Mouse (Mus musculus): ENCODE measurements around the gene Nrg4. TPM values are rescaled to one million over a fixed set of nuclear protein-coding genes. Genes with fewer than 3 reads are reported as not detected.

Gene Nrg4
- polyA plus RNA-seq, 1 experiment from 2014 or later: 0.73 TPM

GRCm38 (mm10) chr9:55232110-55232509 is 94.5 kb downstream of the Nrg4 start:
- no peak for ATAC-seq (replicated peaks; ENCODE audit: insufficient number of reproducible peaks, insufficient read depth, low FRiP score, low read depth)
- H3K9me3 ChIP-seq (replicated peaks): no peaks in the 10 kb centered on the region
- 86% methylated on average over 5 of the region's 5 CpGs for WGBS
- H3K36me3 ChIP-seq: no peaks in the 10 kb centered on the region
- no peak overlapping the region for H3K9ac ChIP-seq
- no peaks in the 10 kb centered on the region for H3K4me1 ChIP-seq (replicated peaks)
- no peaks in the 10 kb centered on the region for H3K27me3 ChIP-seq
- H3K4me2 ChIP-seq: no peak overlapping the region
- H3K4me3 ChIP-seq: no peak overlapping the region
- no peak overlapping the region for H3K27ac ChIP-seq

GRCm38 (mm10) chr9:55231544-55231943 is 95.1 kb downstream of the Nrg4 start:
- 52% methylated on average over 6 of the region's 6 CpGs for whole genome bisulfite sequencing
- no peaks in the 10 kb centered on the region for H3K4me1 ChIP-seq (replicated peaks)

GRCm38 (mm10) chr9:55229010-55229409 is 97.6 kb downstream of the Nrg4 start:
- H3K4me1 ChIP-seq (replicated peaks): no peaks in the 10 kb centered on the region
- ATAC-seq (replicated peaks; ENCODE audit: insufficient number of reproducible peaks, insufficient read depth, low FRiP score, low read depth): no peak
- H3K36me3 ChIP-seq: peaks cover 5% of the 10 kb centered on the region; the same call in 1 of the 2 replicates
- no peak overlapping the region for H3K4me3 ChIP-seq
- no peak overlapping the region for H3K27ac ChIP-seq
- H3K27me3 ChIP-seq: no peaks in the 10 kb centered on the region
- H3K9me3 ChIP-seq (replicated peaks): no peaks in the 10 kb centered on the region
- WGBS: 51% methylated on average over 10 of the region's 10 CpGs
- H3K4me2 ChIP-seq: no peak overlapping the region
- no peak overlapping the region for H3K9ac ChIP-seq

More at GRCm38 (mm10) chr9:55231544-55231943, 95.1 kb downstream of the Nrg4 start:
- H3K9ac ChIP-seq: no peak overlapping the region
- no peak overlapping the region for H3K27ac ChIP-seq
- no peaks in the 10 kb centered on the region for H3K9me3 ChIP-seq (replicated peaks)
- no peaks in the 10 kb centered on the region for H3K27me3 ChIP-seq
- H3K36me3 ChIP-seq: no peaks in the 10 kb centered on the region
- H3K4me3 ChIP-seq: no peak overlapping the region
- no peak overlapping the region for H3K4me2 ChIP-seq
- ATAC-seq (replicated peaks; ENCODE audit: insufficient number of reproducible peaks, insufficient read depth, low FRiP score, low read depth): no peak

- Histone ChIP-seq H3K27me3 (no peaks in the 10 kb centered on the region), H3K4me3 (no peak overlapping the region), H3K9ac (no peak overlapping the region), H3K36me3 (peaks cover 13% of the 10 kb centered on the region), H3K4me1 (replicated peaks) (no peaks in the 10 kb centered on the region), H3K27ac (no peak overlapping the region), H3K4me2 (no peak overlapping the region), H3K9me3 (replicated peaks) (no peaks in the 10 kb centered on the region)
- ATAC-seq (replicated peaks; ENCODE audit: insufficient number of reproducible peaks, insufficient read depth, low FRiP score, low read depth): no peak
- 84% methylated on average over 4 of the region's 4 CpGs for WGBS
These were observed 98.5 kb downstream of the Nrg4 start for GRCm38 (mm10) chr9:55228149-55228548.

GRCm38 (mm10) chr9:55226251-55226650 is 100.4 kb downstream of the Nrg4 start:
- peaks cover 32% of the 10 kb centered on the region for H3K36me3 ChIP-seq

GRCm38 (mm10) chr9:55225165-55225737 is 101.4 kb downstream of the Nrg4 start:
- peaks cover 42% of the 10 kb centered on the region for H3K36me3 ChIP-seq
- no peak overlapping the region for H3K27ac ChIP-seq
- no peak overlapping the region for H3K9ac ChIP-seq

More at GRCm38 (mm10) chr9:55226251-55226650, 100.4 kb downstream of the Nrg4 start:
- H3K4me2 ChIP-seq: no peak overlapping the region
- H3K4me1 ChIP-seq (replicated peaks): no peaks in the 10 kb centered on the region
- ATAC-seq (replicated peaks; ENCODE audit: insufficient number of reproducible peaks, insufficient read depth, low FRiP score, low read depth): no peak
- no peaks in the 10 kb centered on the region for H3K9me3 ChIP-seq (replicated peaks)
- H3K27me3 ChIP-seq: no peaks in the 10 kb centered on the region
- H3K9ac ChIP-seq: no peak overlapping the region
- H3K4me3 ChIP-seq: no peak overlapping the region
- 89% methylated on average over 3 of the region's 3 CpGs for WGBS
- no peak overlapping the region for H3K27ac ChIP-seq

GRCm38 (mm10) chr9:55217381-55217780 is 109.3 kb downstream of the Nrg4 start:
- H3K9me3 ChIP-seq (replicated peaks): no peaks in the 10 kb centered on the region
- 88% methylated on average over 3 of the region's 3 CpGs for WGBS
- no peaks in the 10 kb centered on the region for H3K27me3 ChIP-seq
- H3K27ac ChIP-seq: no peak overlapping the region
- no peak overlapping the region for H3K9ac ChIP-seq
- H3K4me3 ChIP-seq: no peak overlapping the region
- no peak for ATAC-seq (replicated peaks; ENCODE audit: insufficient number of reproducible peaks, insufficient read depth, low FRiP score, low read depth)
- no peak overlapping the region for H3K4me2 ChIP-seq
- peaks cover 84% of the 10 kb centered on the region for H3K36me3 ChIP-seq
- H3K4me1 ChIP-seq (replicated peaks): no peaks in the 10 kb centered on the region

More at GRCm38 (mm10) chr9:55225165-55225737, 101.4 kb downstream of the Nrg4 start:
- Histone ChIP-seq H3K4me2 (no peak overlapping the region), H3K4me1 (replicated peaks) (no peaks in the 10 kb centered on the region), H3K9me3 (replicated peaks) (no peaks in the 10 kb centered on the region), H3K4me3 (no peak overlapping the region), H3K27me3 (no peaks in the 10 kb centered on the region)
- no peak for ATAC-seq (replicated peaks; ENCODE audit: insufficient number of reproducible peaks, insufficient read depth, low FRiP score, low read depth)
- 80% methylated on average over 7 of the region's 7 CpGs for WGBS

GRCm38 (mm10) chr9:55216078-55216477 is 110.6 kb downstream of the Nrg4 start:
- Histone ChIP-seq H3K4me2 (no peak overlapping the region), H3K27ac (no peak overlapping the region), H3K9ac (no peak overlapping the region), H3K36me3 (peaks cover 71% of the 10 kb centered on the region), H3K4me3 (no peak overlapping the region), H3K9me3 (replicated peaks) (no peaks in the 10 kb centered on the region), H3K27me3 (no peaks in the 10 kb centered on the region), H3K4me1 (replicated peaks) (peaks cover 3% of the 10 kb centered on the region)
- 79% methylated on average over 2 of the region's 2 CpGs for WGBS
- ATAC-seq (replicated peaks; ENCODE audit: insufficient number of reproducible peaks, insufficient read depth, low FRiP score, low read depth): no peak

GRCm38 (mm10) chr9:55215648-55216047 is 111.0 kb downstream of the Nrg4 start:
- ATAC-seq (replicated peaks; ENCODE audit: insufficient number of reproducible peaks, insufficient read depth, low FRiP score, low read depth): no peak
- Histone ChIP-seq H3K27ac (no peak overlapping the region), H3K4me3 (no peak overlapping the region), H3K4me2 (no peak overlapping the region), H3K27me3 (no peaks in the 10 kb centered on the region), H3K36me3 (peaks cover 66% of the 10 kb centered on the region), H3K4me1 (replicated peaks) (peaks cover 5% of the 10 kb centered on the region), H3K9me3 (replicated peaks) (no peaks in the 10 kb centered on the region), H3K9ac (no peak overlapping the region)
- WGBS: 88% methylated on average over 3 of the region's 3 CpGs

- WGBS: 85% methylated on average over 3 of the region's 3 CpGs
- Histone ChIP-seq H3K27me3 (no peaks in the 10 kb centered on the region), H3K9ac (no peak overlapping the region), H3K4me2 (no peak overlapping the region), H3K4me1 (replicated peaks) (peaks cover 5% of the 10 kb centered on the region), H3K36me3 (peaks cover 60% of the 10 kb centered on the region), H3K9me3 (replicated peaks) (no peaks in the 10 kb centered on the region), H3K27ac (no peak overlapping the region), H3K4me3 (no peak overlapping the region)
- ATAC-seq (replicated peaks; ENCODE audit: insufficient number of reproducible peaks, insufficient read depth, low FRiP score, low read depth): no peak
These were observed 111.6 kb downstream of the Nrg4 start for GRCm38 (mm10) chr9:55215056-55215455.

GRCm38 (mm10) chr9:55213396-55213795 is 113.2 kb downstream of the Nrg4 start:
- H3K27me3 ChIP-seq: no peaks in the 10 kb centered on the region
- H3K27ac ChIP-seq: no peak overlapping the region
- no peaks in the 10 kb centered on the region for H3K9me3 ChIP-seq (replicated peaks)
- 86% methylated on average over 1 of the region's 1 CpGs for WGBS
- no peak overlapping the region for H3K4me3 ChIP-seq
- ATAC-seq (replicated peaks; ENCODE audit: insufficient number of reproducible peaks, insufficient read depth, low FRiP score, low read depth): no peak
- no peak overlapping the region for H3K4me2 ChIP-seq
- peaks cover 46% of the 10 kb centered on the region for H3K36me3 ChIP-seq
- no peak overlapping the region for H3K9ac ChIP-seq
- H3K4me1 ChIP-seq (replicated peaks): peaks cover 15% of the 10 kb centered on the region

GRCm38 (mm10) chr9:55211611-55212010 is 115.0 kb downstream of the Nrg4 start:
- Histone ChIP-seq H3K9me3 (replicated peaks) (no peaks in the 10 kb centered on the region), H3K4me1 (replicated peaks) (peaks cover 20% of the 10 kb centered on the region), H3K4me2 (peak overlapping the region; percentile 0; the same call in 1 of the 2 replicates), H3K36me3 (peaks cover 28% of the 10 kb centered on the region), H3K27ac (no peak overlapping the region), H3K27me3 (no peaks in the 10 kb centered on the region), H3K9ac (no peak overlapping the region), H3K4me3 (no peak overlapping the region)
- 59% methylated on average over 4 of the region's 4 CpGs for WGBS
- ATAC-seq (replicated peaks; ENCODE audit: insufficient number of reproducible peaks, insufficient read depth, low FRiP score, low read depth): no peak
